Comparison of ENCODE assay signal across 8 mouse cellular contexts in the genomic region with DNA sequence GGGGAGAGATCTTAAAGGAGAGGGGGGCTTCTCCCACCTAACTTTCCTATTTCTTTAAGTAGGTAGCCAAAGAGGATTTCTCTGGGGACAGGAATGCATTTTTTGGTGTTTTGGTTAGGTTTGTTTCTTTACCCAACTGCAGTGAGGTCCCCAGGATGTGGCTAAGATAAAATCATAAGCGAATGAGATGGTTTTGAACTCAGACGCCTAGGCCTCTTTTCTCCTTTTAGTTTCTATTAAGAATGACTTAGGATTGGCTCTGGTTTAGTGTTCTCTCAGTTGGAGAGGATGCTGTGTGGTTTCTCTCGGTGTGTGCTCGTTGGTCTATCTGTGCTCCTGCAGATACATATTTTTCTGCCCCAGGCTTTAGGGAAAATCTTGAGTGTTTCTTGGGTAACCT. TPM values are rescaled to one million over a fixed set of nuclear protein-coding genes. Genes with fewer than 3 reads are reported as not detected.
DNase-seq lines count a peak whose midpoint lies in the region; ATAC-seq lines count a peak whose summit lies in the region.

No protein-coding gene starts in this region.

- 0 out of 2 replicates have a peak overlapping the region, but pooled peaks have one; percentile 90 for H3K27ac ChIP-seq in neural tube, embryonic 11.5 days (ENCODE audit: low read depth, low read length)
- peak overlapping the region; percentile 98; the same call in 1 of the 2 replicates for H3K27ac ChIP-seq in embryonic facial prominence, embryonic 15.5 days (replicated peaks)
- 0 out of 2 replicates have a peak overlapping the region, but pooled peaks have one; percentile 96 for H3K27ac ChIP-seq in limb, embryonic 13.5 days

- H3K27me3 ChIP-seq in neural tube, embryonic 11.5 days (ENCODE audit: control insufficient read depth, insufficient read depth, low read length), result no peaks in the 10 kb centered on the region
- no peaks in the 10 kb centered on the region for H3K27me3 ChIP-seq in embryonic facial prominence, embryonic 15.5 days
- no peaks in the 10 kb centered on the region for H3K27me3 ChIP-seq in limb, embryonic 13.5 days

- H3K9me3 ChIP-seq in neural tube, embryonic 11.5 days (ENCODE audit: control insufficient read depth, low read length), result no peaks in the 10 kb centered on the region
- H3K9me3 ChIP-seq in embryonic facial prominence, embryonic 15.5 days (replicated peaks), result no peaks in the 10 kb centered on the region
- no peaks in the 10 kb centered on the region for H3K9me3 ChIP-seq in limb, embryonic 13.5 days

- no peaks in the 10 kb centered on the region; the same call in 1 of the 2 replicates for H3K36me3 ChIP-seq in neural tube, embryonic 11.5 days (ENCODE audit: control insufficient read depth, insufficient read depth, low read length)
- peaks cover 12% of the 10 kb centered on the region; the same call in 1 of the 2 replicates for H3K36me3 ChIP-seq in embryonic facial prominence, embryonic 15.5 days
- H3K36me3 ChIP-seq in limb, embryonic 13.5 days, result peaks cover 19% of the 10 kb centered on the region

- no peak for ATAC-seq in neural tube, embryonic 11.5 days (ENCODE audit: insufficient read depth, low FRiP score, low TSS enrichment)
- ATAC-seq in embryonic facial prominence, embryonic 15.5 days (ENCODE audit: insufficient number of reproducible peaks, low FRiP score, low TSS enrichment, low read depth), result no peak
- no peak for ATAC-seq in limb, embryonic 13.5 days (ENCODE audit: low FRiP score, low read depth)

- peak overlapping the region; percentile 87 for H3K9ac ChIP-seq in neural tube, embryonic 11.5 days (ENCODE audit: low read length)
- peak overlapping the region; percentile 91 for H3K9ac ChIP-seq in embryonic facial prominence, embryonic 15.5 days
- peak overlapping the region; percentile 92 for H3K9ac ChIP-seq in limb, embryonic 13.5 days

- 47% methylated on average over 4 of the region's 4 CpGs for WGBS in neural tube, embryonic 11.5 days
- 8% methylated on average over 4 of the region's 4 CpGs for WGBS in embryonic facial prominence, embryonic 15.5 days
- WGBS in limb, embryonic 13.5 days, result 20% methylated on average over 4 of the region's 4 CpGs

- DNase-seq in neural tube, embryonic 11.5 days (ENCODE audit: low spot score), result no peak
- DNase-seq in neural tube, embryonic 10.5 days (ENCODE audit: extremely low spot score, low spot score), result no peak
- peak; percentile 4 for DNase-seq in retina, postnatal 1 day
- DNase-seq in adrenal gland, postnatal 36 days, result no peak
- DNase-seq in spleen, adult 18-20 months, result no peak
- DNase-seq in adrenal gland, adult 18-20 months (ENCODE audit: low spot score in 2 of 2), result no peak

- peak overlapping the region; percentile 81 for H3K4me3 ChIP-seq in neural tube, embryonic 11.5 days (ENCODE audit: low read depth, low read length)
- H3K4me3 ChIP-seq in embryonic facial prominence, embryonic 15.5 days (replicated peaks), result peak overlapping the region; percentile 98
- H3K4me3 ChIP-seq in limb, embryonic 13.5 days, result peak overlapping the region; percentile 87

- H3K4me1 ChIP-seq in neural tube, embryonic 11.5 days (ENCODE audit: control insufficient read depth, insufficient read depth, low read length), result peaks cover 23% of the 10 kb centered on the region
- H3K4me1 ChIP-seq in embryonic facial prominence, embryonic 15.5 days, result peaks cover 35% of the 10 kb centered on the region
- peaks cover 43% of the 10 kb centered on the region for H3K4me1 ChIP-seq in limb, embryonic 13.5 days

- H3K4me2 ChIP-seq in neural tube, embryonic 11.5 days (ENCODE audit: low read depth), result peak overlapping the region; percentile 94
- H3K4me2 ChIP-seq in embryonic facial prominence, embryonic 15.5 days (replicated peaks), result peak overlapping the region; percentile 66
- H3K4me2 ChIP-seq in limb, embryonic 13.5 days (replicated peaks), result peak overlapping the region; percentile 81

RNA-seq across cellular contexts. Expression of gene Aak1, which starts 1.3 kb away (rescaled TPM):
- 23.8 and 27.1 TPM in 2 replicates for polyA plus RNA-seq in neural tube, embryonic 11.5 days (2014; fragmentation: Nextera tagmentation; extraction: Ambion mirVana)
- polyA plus RNA-seq in embryonic facial prominence, embryonic 15.5 days (2015; fragmentation: Nextera tagmentation; extraction: Ambion mirVana), result 15.2 and 16.7 TPM in 2 replicates
- 15.6 and 18.8 TPM in 2 replicates for polyA plus RNA-seq in limb, embryonic 13.5 days (2015; fragmentation: Nextera tagmentation; extraction: Ambion mirVana)
- 100 to 1,000 TPM in 1 of 2 experiments, 10 to 100 TPM in 1; 98.7 to 119 TPM for total RNA-seq in adrenal gland, postnatal 36 days (2021)
- total RNA-seq in adrenal gland, adult 18-20 months (2021), result 100 to 1,000 TPM; 104 to 109 TPM

RNA-seq across cellular contexts. Expression of gene Anxa4, which starts 57.2 kb away (rescaled TPM):
- 6.2 and 6.9 TPM in 2 replicates for polyA plus RNA-seq in neural tube, embryonic 11.5 days (2014; fragmentation: Nextera tagmentation; extraction: Ambion mirVana)
- polyA plus RNA-seq in embryonic facial prominence, embryonic 15.5 days (2015; fragmentation: Nextera tagmentation; extraction: Ambion mirVana), result 50.0 and 50.7 TPM in 2 replicates
- 30.4 and 31.5 TPM in 2 replicates for polyA plus RNA-seq in limb, embryonic 13.5 days (2015; fragmentation: Nextera tagmentation; extraction: Ambion mirVana)
- total RNA-seq in adrenal gland, postnatal 36 days (2021), result 10 to 100 TPM; 62.8 to 72.5 TPM
- total RNA-seq in adrenal gland, adult 18-20 months (2021), result 10 to 100 TPM; 76.0 to 82.7 TPM
